Mouse (Mus musculus): Measurements from ENCODE around the gene Ddx19b. TPM values are rescaled to one million over a fixed set of nuclear protein-coding genes. Genes with fewer than 3 reads are reported as not detected.
"Not testable (repeated sequence)": the region's sequence is repeated elsewhere in the genome, so short reads cannot be mapped to it uniquely, and the experiment has no call there.

Gene Ddx19b
- polyA plus RNA-seq, 1 experiment from 2014 or later: 10.2 TPM

GRCm38 (mm10) chr8:111036591-111036990 lies 5.0 kb upstream of the Ddx19b start:
- DNase-seq (ENCODE audit: low spot score): no peak

GRCm38 (mm10) chr8:111034276-111034675 lies 2.7 kb upstream of the Ddx19b start:
- DNase-seq (ENCODE audit: low spot score): no peak

- peak; percentile 98 for DNase-seq (ENCODE audit: low spot score)
Measured at GRCm38 (mm10) chr8:111033482-111034215, 2.1 kb upstream of the Ddx19b start.

GRCm38 (mm10) chr8:111032916-111033315 lies 1.4 kb upstream of the Ddx19b start, which contains the start of gene Aars:
Aars (plus strand) TSS chr8:111033144.
- no peak for DNase-seq (ENCODE audit: low spot score)

GRCm38 (mm10) chr8:111030045-111030444 lies 1.5 kb downstream of the Ddx19b start:
- peak; percentile 15 for DNase-seq (ENCODE audit: low spot score)

- peak; percentile 40 for DNase-seq (ENCODE audit: low spot score)
Measured at GRCm38 (mm10) chr8:111029589-111029988, 2.0 kb downstream of the Ddx19b start.

GRCm38 (mm10) chr8:111027391-111027937 lies 4.1 kb downstream of the Ddx19b start:
- DNase-seq (ENCODE audit: low spot score): peak; percentile 75

GRCm38 (mm10) chr8:111026609-111027008 lies 4.9 kb downstream of the Ddx19b start:
- not testable (repeated sequence) for DNase-seq (ENCODE audit: low spot score)

GRCm38 (mm10) chr8:111010230-111010991 lies 21.1 kb downstream of the Ddx19b start:
- DNase-seq (ENCODE audit: low spot score): not testable (repeated sequence)

GRCm38 (mm10) chr8:110997547-110998531 lies 33.7 kb downstream of the Ddx19b start, which contains the start of gene Ddx19a:
Ddx19a (minus strand) TSS chr8:110997800.
- DNase-seq (ENCODE audit: low spot score): peak; percentile 91

GRCm38 (mm10) chr8:110996641-110997430 lies 34.7 kb downstream of the Ddx19b start:
- DNase-seq (ENCODE audit: low spot score): no peak

GRCm38 (mm10) chr8:110990017-110990416 lies 41.5 kb downstream of the Ddx19b start:
- DNase-seq (ENCODE audit: low spot score): no peak

GRCm38 (mm10) chr8:110987805-110988744 lies 43.5 kb downstream of the Ddx19b start:
- DNase-seq (ENCODE audit: low spot score): peak; percentile 74

GRCm38 (mm10) chr8:110981304-110981703 lies 50.2 kb downstream of the Ddx19b start:
- peak; percentile 56 for DNase-seq (ENCODE audit: low spot score)

- DNase-seq (ENCODE audit: low spot score): not testable (repeated sequence)
Measured at GRCm38 (mm10) chr8:110977987-110978386, 53.6 kb downstream of the Ddx19b start.

- not testable (repeated sequence) for DNase-seq (ENCODE audit: low spot score)
Measured at GRCm38 (mm10) chr8:110976532-110976931, 55.0 kb downstream of the Ddx19b start.

- DNase-seq (ENCODE audit: low spot score): peak; percentile 95
Measured at GRCm38 (mm10) chr8:110969910-110970770, 61.4 kb downstream of the Ddx19b start.

GRCm38 (mm10) chr8:110967326-110967725 lies 64.2 kb downstream of the Ddx19b start:
- no peak for DNase-seq (ENCODE audit: low spot score)

Measured in thymus, postnatal 0 days (tissue).